Mouse (Mus musculus) midbrain, embryonic 16.5 days (tissue): Measurements from ENCODE around the gene Srek1ip1. TPM values are rescaled to one million over a fixed set of nuclear protein-coding genes. Genes with fewer than 3 reads are reported as not detected.

Experiments used
- ATAC-seq: fragments of 200-750 bp; cut with Nextera tagmentation; 2 replicates; pipeline ENCODE4 v1.8.0; 2017; ENCODE audit warnings: moderate TSS enrichment
- H3K27ac ChIP-seq: fragments of 300-500 bp; sonication (generic); 2 replicates; pipeline ENCODE4 v1.5.1; 2014; ENCODE audit warnings: mild to moderate bottlenecking, low read length, mixed read lengths
- H3K27me3 ChIP-seq: fragments of 300-500 bp; sonication (generic); 2 replicates; pipeline ENCODE4 v1.6.1; 2014; ENCODE audit warnings: low read depth, low read length, mixed read lengths; ENCODE audit not compliant: control insufficient read depth, insufficient read depth
- H3K36me3 ChIP-seq: fragments of 300-500 bp; sonication (generic); 2 replicates; pipeline ENCODE4 v1.6.1; 2014; ENCODE audit warnings: mild to moderate bottlenecking, low read length, moderate library complexity, mixed read lengths; ENCODE audit not compliant: control insufficient read depth, insufficient read depth
- H3K4me1 ChIP-seq: fragments of 300-500 bp; sonication (generic); 2 replicates; pipeline ENCODE4 v1.6.1; 2014; ENCODE audit warnings: mild to moderate bottlenecking, low read length, mixed read lengths; ENCODE audit not compliant: control insufficient read depth, insufficient read depth
- H3K4me2 ChIP-seq: fragments of 300-500 bp; sonication (generic); 2 replicates; pipeline ENCODE4 v1.6.1; 2014; ENCODE audit warnings: mild to moderate bottlenecking, low read length, mixed read lengths
- H3K4me3 ChIP-seq: fragments of 300-500 bp; sonication (generic); 2 replicates; pipeline ENCODE4 v1.5.1; 2014; ENCODE audit warnings: low read depth, mild to moderate bottlenecking, low read length, moderate library complexity, mixed read lengths
- H3K9ac ChIP-seq: fragments of 300-500 bp; sonication (generic); 2 replicates; pipeline ENCODE4 v1.6.1; 2014; ENCODE audit warnings: low read depth, low read length, mixed read lengths
- H3K9me3 ChIP-seq: fragments of 300-500 bp; sonication (generic); replicated peaks from 2 replicates; pipeline ENCODE4 v1.6.1; 2014; ENCODE audit warnings: mild to moderate bottlenecking, low read length, mixed read lengths; ENCODE audit not compliant: control insufficient read depth, poor library complexity, severe bottlenecking
- WGBS: fragments of 180-500 bp; shearing (Covaris S2); extraction: QIAGEN DNeasy Blood & Tissue Kit; methylation state at CpG from one replicate; pipeline ENCODE4 v1.1.7; 2014; 5-methylcytosine and 5-hydroxymethylcytosine counted together
- polyA plus RNA-seq: library from polyadenylated mRNA; unstranded; fragments of >200 nt; fragmentation: Nextera tagmentation; extraction: Ambion mirVana; gene quantifications from 2 replicates; pipeline ENCODE4 v1.2.1, GENCODE M21; 2015

Gene Srek1ip1
- polyA plus RNA-seq, 1 experiment from 2014 or later = 15.5 TPM

- ATAC-seq = peak; percentile 30; the same call in 1 of the 2 replicates
Measured at GRCm38 (mm10) chr13:104822411-104822838, 30.1 kb downstream of the Srek1ip1 start.

GRCm38 (mm10) chr13:104825470-104825869 lies 33.2 kb downstream of the Srek1ip1 start:
- no peaks in the 10 kb centered on the region for H3K27me3 ChIP-seq
- H3K9ac ChIP-seq = no peak overlapping the region
- 0 out of 2 replicates have a peak, but pooled peaks cover 4% of the 10 kb centered on the region for H3K4me1 ChIP-seq
- ATAC-seq = no peak
- no peak overlapping the region for H3K4me2 ChIP-seq
- H3K36me3 ChIP-seq = peaks cover 11% of the 10 kb centered on the region
- no peak overlapping the region for H3K27ac ChIP-seq
- 94% methylated on average over 2 of the region's 2 CpGs for WGBS
- no peaks in the 10 kb centered on the region for H3K9me3 ChIP-seq
- H3K4me3 ChIP-seq = no peak overlapping the region

More at GRCm38 (mm10) chr13:104822411-104822838, 30.1 kb downstream of the Srek1ip1 start:
- 34% methylated on average over 8 of the region's 8 CpGs for WGBS
- Histone ChIP-seq H3K4me2 (0 out of 2 replicates have a peak overlapping the region, but pooled peaks have one; percentile 8), H3K27ac (no peak overlapping the region), H3K9me3 (no peaks in the 10 kb centered on the region), H3K9ac (no peak overlapping the region), H3K36me3 (no peaks in the 10 kb centered on the region; the same call in 1 of the 2 replicates), H3K4me1 (peaks cover 17% of the 10 kb centered on the region), H3K27me3 (no peaks in the 10 kb centered on the region), H3K4me3 (no peak overlapping the region)

- H3K9me3 ChIP-seq = no peaks in the 10 kb centered on the region
- H3K4me3 ChIP-seq = no peak overlapping the region
- no peak for ATAC-seq
- H3K27ac ChIP-seq = no peak overlapping the region
- no peak overlapping the region for H3K9ac ChIP-seq
- no peaks in the 10 kb centered on the region for H3K27me3 ChIP-seq
- H3K4me1 ChIP-seq = no peaks in the 10 kb centered on the region
- H3K4me2 ChIP-seq = no peak overlapping the region
- 97% methylated on average over 13 of the region's 13 CpGs for WGBS
- peaks cover 22% of the 10 kb centered on the region for H3K36me3 ChIP-seq
Measured at GRCm38 (mm10) chr13:104832811-104833210, 40.5 kb downstream of the Srek1ip1 start.

- ATAC-seq = no peak
- Histone ChIP-seq H3K4me2 (no peak overlapping the region), H3K4me3 (no peak overlapping the region), H3K4me1 (no peaks in the 10 kb centered on the region), H3K9ac (no peak overlapping the region), H3K36me3 (peaks cover 13% of the 10 kb centered on the region), H3K27me3 (no peaks in the 10 kb centered on the region), H3K27ac (no peak overlapping the region), H3K9me3 (no peaks in the 10 kb centered on the region)
- WGBS = 81% methylated on average over 7 of the region's 7 CpGs
Measured at GRCm38 (mm10) chr13:104837628-104838027, 45.3 kb downstream of the Srek1ip1 start.

GRCm38 (mm10) chr13:104841937-104842336 lies 49.7 kb downstream of the Srek1ip1 start:
- Histone ChIP-seq H3K4me3 (no peak overlapping the region), H3K27ac (no peak overlapping the region), H3K36me3 (peaks cover 2% of the 10 kb centered on the region; the same call in 1 of the 2 replicates), H3K4me2 (no peak overlapping the region), H3K9me3 (no peaks in the 10 kb centered on the region), H3K4me1 (no peaks in the 10 kb centered on the region), H3K9ac (no peak overlapping the region), H3K27me3 (no peaks in the 10 kb centered on the region)
- WGBS = 87% methylated on average over 4 of the region's 4 CpGs
- ATAC-seq = no peak

GRCm38 (mm10) chr13:104843295-104844089 lies 51.2 kb downstream of the Srek1ip1 start:
- H3K4me3 ChIP-seq = no peak overlapping the region
- 88% methylated on average over 9 of the region's 13 CpGs for WGBS
- no peak overlapping the region for H3K9ac ChIP-seq
- no peak for ATAC-seq
- H3K9me3 ChIP-seq = no peaks in the 10 kb centered on the region
- no peaks in the 10 kb centered on the region for H3K4me1 ChIP-seq
- no peak overlapping the region for H3K27ac ChIP-seq
- no peak overlapping the region for H3K4me2 ChIP-seq
- H3K27me3 ChIP-seq = no peaks in the 10 kb centered on the region
- H3K36me3 ChIP-seq = no peaks in the 10 kb centered on the region

GRCm38 (mm10) chr13:104853645-104854044 lies 61.4 kb downstream of the Srek1ip1 start:
- WGBS = 73% methylated on average over 2 of the region's 2 CpGs
- no peaks in the 10 kb centered on the region for H3K36me3 ChIP-seq
- H3K27me3 ChIP-seq = no peaks in the 10 kb centered on the region
- ATAC-seq = peak; percentile 56; the same call in 1 of the 2 replicates
- no peaks in the 10 kb centered on the region for H3K9me3 ChIP-seq
- no peak overlapping the region for H3K4me3 ChIP-seq
- no peaks in the 10 kb centered on the region for H3K4me1 ChIP-seq
- H3K9ac ChIP-seq = no peak overlapping the region
- H3K4me2 ChIP-seq = no peak overlapping the region
- H3K27ac ChIP-seq = no peak overlapping the region

- H3K4me2 ChIP-seq = peak within 1 kb of the TSS; percentile 99
- no peak within 1 kb of the TSS for H3K27ac ChIP-seq
- no peaks in the 10 kb centered on the region; the same call in 1 of the 2 replicates for H3K9me3 ChIP-seq
- WGBS = 4% methylated on average over 37 of the region's 38 CpGs
- ATAC-seq = peak; percentile 92
- H3K27me3 ChIP-seq = peaks cover 3% of the 10 kb centered on the region
- H3K4me3 ChIP-seq = peak within 1 kb of the TSS; percentile 54
- H3K4me1 ChIP-seq = 0 out of 2 replicates have a peak, but pooled peaks cover 4% of the 10 kb centered on the region
- H3K9ac ChIP-seq = peak within 1 kb of the TSS; percentile 71
- no peaks in the 10 kb centered on the region for H3K36me3 ChIP-seq
Measured at GRCm38 (mm10) chr13:104863127-104863979, 71.1 kb downstream of the Srek1ip1 start, which contains the start of gene Shisal2b. Gene Shisal2b, minus strand, starts transcription at chr13:104863893.
